Mouse (Mus musculus): Measurements from ENCODE around the gene B230217C12Rik. TPM values are rescaled to one million over a fixed set of nuclear protein-coding genes. Genes with fewer than 3 reads are reported as not detected.

The B230217C12Rik gene
- polyA plus RNA-seq, 1 experiment from 2014 or later, result 3.7 TPM

DNA sequence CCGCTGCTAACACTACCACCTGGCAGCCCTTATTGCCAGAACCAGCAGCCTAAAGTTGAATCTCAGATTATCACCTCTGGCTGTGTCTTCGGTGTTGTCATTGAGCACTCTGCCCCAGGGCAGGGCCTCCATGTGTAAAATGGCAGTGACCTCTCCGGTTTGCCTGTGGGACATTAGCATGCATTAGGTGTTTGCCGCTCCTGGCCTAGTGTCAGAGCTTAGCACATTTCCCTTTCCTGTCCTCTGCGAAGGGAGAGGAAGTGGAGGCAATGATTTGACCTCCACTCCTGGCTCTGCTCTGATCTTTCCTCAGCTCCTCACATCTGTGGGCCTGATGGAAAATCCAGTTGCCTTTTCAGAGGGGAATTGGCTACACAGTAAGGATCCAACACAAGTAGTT lies 20.7 kb upstream of the B230217C12Rik start:
- H3K9ac ChIP-seq (ENCODE audit: low read length), result no peak overlapping the region
- H3K4me3 ChIP-seq (replicated peaks; ENCODE audit: low read length), result no peak overlapping the region
- no peak overlapping the region for H3K27ac ChIP-seq (ENCODE audit: low read length)
- peaks cover 50% of the 10 kb centered on the region for H3K4me1 ChIP-seq (ENCODE audit: control insufficient read depth, insufficient read depth, low read length)
- ATAC-seq (ENCODE audit: insufficient read depth, low FRiP score), result no peak
- no peaks in the 10 kb centered on the region for H3K27me3 ChIP-seq (ENCODE audit: control insufficient read depth, insufficient read depth, low read length)
- no peaks in the 10 kb centered on the region for H3K9me3 ChIP-seq (replicated peaks; ENCODE audit: control insufficient read depth, low read length)
- no peak overlapping the region for H3K4me2 ChIP-seq (ENCODE audit: low read depth, low read length)
- WGBS, result 78% methylated on average over 5 of the region's 5 CpGs
- H3K36me3 ChIP-seq (ENCODE audit: control insufficient read depth, insufficient read depth, low read length), result peaks cover 12% of the 10 kb centered on the region; the same call in 1 of the 2 replicates

DNA sequence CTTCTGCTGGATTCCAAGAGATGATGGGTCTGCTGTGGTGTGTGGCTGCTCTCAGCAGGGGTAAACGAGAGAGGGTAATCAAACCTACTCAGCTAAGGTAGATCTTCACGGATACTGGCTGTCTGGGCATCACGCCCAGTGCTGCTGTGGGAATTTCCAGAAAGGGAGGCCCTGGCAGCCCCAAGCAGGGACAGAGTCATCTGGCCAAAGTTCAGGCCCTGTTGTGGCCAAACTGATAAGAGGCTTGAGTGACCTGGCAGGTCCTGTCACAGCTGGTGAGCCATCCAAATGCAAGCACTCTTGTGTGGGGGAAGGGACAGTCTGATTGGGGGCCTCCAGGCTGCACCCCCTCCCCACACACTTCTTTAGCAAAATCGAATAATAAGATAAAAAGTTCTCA lies 19.7 kb upstream of the B230217C12Rik start:
- Histone ChIP-seq H3K9me3 (replicated peaks; ENCODE audit: control insufficient read depth, low read length) (no peaks in the 10 kb centered on the region), H3K36me3 (ENCODE audit: control insufficient read depth, insufficient read depth, low read length) (peaks cover 20% of the 10 kb centered on the region; the same call in 1 of the 2 replicates), H3K27ac (ENCODE audit: low read length) (no peak overlapping the region), H3K4me1 (ENCODE audit: control insufficient read depth, insufficient read depth, low read length) (peaks cover 49% of the 10 kb centered on the region), H3K4me3 (replicated peaks; ENCODE audit: low read length) (no peak overlapping the region), H3K4me2 (ENCODE audit: low read depth, low read length) (no peak overlapping the region), H3K27me3 (ENCODE audit: control insufficient read depth, insufficient read depth, low read length) (no peaks in the 10 kb centered on the region), H3K9ac (ENCODE audit: low read length) (no peak overlapping the region)
- WGBS, result 54% methylated on average over 4 of the region's 4 CpGs
- ATAC-seq (ENCODE audit: insufficient read depth, low FRiP score), result no peak

DNA sequence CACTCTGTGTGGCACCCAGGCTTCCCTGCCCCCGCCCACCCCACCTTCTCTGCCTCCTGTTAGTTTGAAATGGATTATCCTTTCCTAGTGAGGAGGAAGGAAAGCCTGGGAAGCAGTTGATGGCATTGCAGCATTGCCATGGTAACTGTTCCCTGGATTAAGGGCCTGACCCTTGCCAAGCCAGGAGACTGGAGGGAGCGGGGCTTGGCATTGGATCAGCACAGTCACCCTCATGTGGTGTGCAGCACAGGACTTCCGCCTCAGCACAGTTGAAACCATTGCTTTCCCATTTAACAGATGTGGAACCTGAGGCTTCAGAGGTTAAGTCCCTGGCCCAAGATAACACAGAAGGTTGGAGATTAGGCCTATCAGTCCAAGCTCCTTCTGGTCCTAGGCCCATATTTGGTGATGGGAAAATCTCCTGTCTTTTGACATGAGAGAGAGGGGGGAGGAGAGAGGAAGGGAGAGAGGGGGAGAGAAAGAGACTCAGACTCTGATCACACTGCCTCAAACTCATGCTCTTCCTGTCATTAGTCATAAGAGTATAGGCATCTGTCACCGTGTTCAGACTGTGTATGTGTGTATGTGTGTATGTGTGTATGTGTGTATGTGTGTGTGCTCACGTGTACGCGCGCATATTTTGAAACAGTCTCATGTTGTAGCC lies 19.0 kb upstream of the B230217C12Rik start:
- 92% methylated on average over 8 of the region's 8 CpGs for WGBS
- no peak overlapping the region for H3K27ac ChIP-seq (ENCODE audit: low read length)
- no peak overlapping the region for H3K9ac ChIP-seq (ENCODE audit: low read length)
- no peak overlapping the region for H3K4me3 ChIP-seq (replicated peaks; ENCODE audit: low read length)
- peaks cover 46% of the 10 kb centered on the region for H3K4me1 ChIP-seq (ENCODE audit: control insufficient read depth, insufficient read depth, low read length)
- H3K27me3 ChIP-seq (ENCODE audit: control insufficient read depth, insufficient read depth, low read length), result no peaks in the 10 kb centered on the region
- no peaks in the 10 kb centered on the region for H3K9me3 ChIP-seq (replicated peaks; ENCODE audit: control insufficient read depth, low read length)
- H3K36me3 ChIP-seq (ENCODE audit: control insufficient read depth, insufficient read depth, low read length), result peaks cover 24% of the 10 kb centered on the region; the same call in 1 of the 2 replicates
- no peak overlapping the region for H3K4me2 ChIP-seq (ENCODE audit: low read depth, low read length)
- ATAC-seq (ENCODE audit: insufficient read depth, low FRiP score), result no peak

DNA sequence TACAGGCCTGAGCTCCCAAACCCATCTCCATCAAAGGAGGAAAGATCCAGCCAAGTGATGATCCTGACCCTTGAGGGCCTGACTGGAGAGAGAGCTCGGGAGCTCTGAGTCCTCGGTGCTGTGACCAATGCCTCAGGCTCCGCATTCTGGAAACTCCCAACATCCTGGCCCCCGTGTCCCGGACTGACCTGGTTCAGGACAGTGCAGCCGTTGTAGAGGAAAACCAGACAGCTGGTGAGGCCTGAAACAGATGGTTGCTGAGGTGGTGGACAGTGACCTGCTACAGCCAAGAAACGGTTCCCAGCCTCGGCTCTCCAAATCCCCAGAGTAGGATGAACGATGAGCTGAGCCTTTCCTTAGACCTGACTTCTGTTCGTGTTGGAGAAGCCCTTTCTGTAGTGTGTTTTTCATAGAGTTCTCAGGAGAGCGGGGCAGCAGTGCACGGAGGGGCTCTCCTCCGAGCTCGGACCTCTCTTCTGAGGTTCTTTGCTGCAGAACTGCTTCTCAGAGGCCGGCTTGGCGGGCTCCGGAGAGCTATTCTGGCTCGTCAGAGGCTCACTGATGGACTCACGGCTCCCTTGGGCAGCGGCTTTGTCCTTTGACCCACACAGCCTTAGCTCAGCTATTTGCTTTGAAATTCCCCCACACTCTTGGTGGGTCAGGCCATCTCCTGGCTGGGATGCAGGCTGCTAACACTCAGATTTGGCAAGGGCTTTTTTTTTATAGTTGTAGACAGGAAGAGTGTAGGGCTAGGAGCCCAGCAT lies 17.6 kb upstream of the B230217C12Rik start:
- peaks cover 24% of the 10 kb centered on the region for H3K36me3 ChIP-seq (ENCODE audit: control insufficient read depth, insufficient read depth, low read length)

DNA sequence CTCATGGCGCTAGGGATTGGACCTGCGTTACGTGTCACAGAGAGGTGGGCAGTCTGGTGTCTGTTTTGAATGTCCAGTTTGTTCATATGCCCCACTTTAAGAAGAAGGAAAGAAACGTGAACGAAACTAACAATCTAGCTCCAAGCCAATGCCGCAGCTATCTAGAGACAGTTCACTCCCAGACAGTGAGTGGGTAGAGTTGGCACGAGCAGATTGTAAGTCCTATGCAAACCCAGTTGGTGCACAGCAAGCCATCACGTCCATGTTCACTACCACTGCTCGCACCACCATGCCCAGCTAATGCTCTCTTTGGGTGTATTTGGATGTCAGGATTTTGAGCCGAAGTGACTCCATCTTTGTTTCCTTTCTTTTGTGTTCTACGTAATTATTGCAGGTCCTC lies 16.4 kb upstream of the B230217C12Rik start:
- Histone ChIP-seq H3K36me3 (ENCODE audit: control insufficient read depth, insufficient read depth, low read length) (peaks cover 24% of the 10 kb centered on the region), H3K27me3 (ENCODE audit: control insufficient read depth, insufficient read depth, low read length) (no peaks in the 10 kb centered on the region), H3K4me1 (ENCODE audit: control insufficient read depth, insufficient read depth, low read length) (peaks cover 22% of the 10 kb centered on the region), H3K4me2 (ENCODE audit: low read depth, low read length) (no peak overlapping the region), H3K9ac (ENCODE audit: low read length) (no peak overlapping the region), H3K4me3 (replicated peaks; ENCODE audit: low read length) (no peak overlapping the region), H3K27ac (ENCODE audit: low read length) (no peak overlapping the region), H3K9me3 (replicated peaks; ENCODE audit: control insufficient read depth, low read length) (no peaks in the 10 kb centered on the region)
- ATAC-seq (ENCODE audit: insufficient read depth, low FRiP score), result no peak
- WGBS, result 96% methylated on average over 11 of the region's 11 CpGs

More for the DNA sequence above, 17.6 kb upstream of the B230217C12Rik start:
- no peak overlapping the region for H3K9ac ChIP-seq (ENCODE audit: low read length)
- H3K4me1 ChIP-seq (ENCODE audit: control insufficient read depth, insufficient read depth, low read length), result peaks cover 33% of the 10 kb centered on the region
- no peaks in the 10 kb centered on the region for H3K27me3 ChIP-seq (ENCODE audit: control insufficient read depth, insufficient read depth, low read length)
- ATAC-seq (ENCODE audit: insufficient read depth, low FRiP score), result no peak
- WGBS, result 73% methylated on average over 20 of the region's 20 CpGs
- H3K4me3 ChIP-seq (replicated peaks; ENCODE audit: low read length), result no peak overlapping the region
- no peak overlapping the region for H3K4me2 ChIP-seq (ENCODE audit: low read depth, low read length)
- no peaks in the 10 kb centered on the region for H3K9me3 ChIP-seq (replicated peaks; ENCODE audit: control insufficient read depth, low read length)
- no peak overlapping the region for H3K27ac ChIP-seq (ENCODE audit: low read length)

DNA sequence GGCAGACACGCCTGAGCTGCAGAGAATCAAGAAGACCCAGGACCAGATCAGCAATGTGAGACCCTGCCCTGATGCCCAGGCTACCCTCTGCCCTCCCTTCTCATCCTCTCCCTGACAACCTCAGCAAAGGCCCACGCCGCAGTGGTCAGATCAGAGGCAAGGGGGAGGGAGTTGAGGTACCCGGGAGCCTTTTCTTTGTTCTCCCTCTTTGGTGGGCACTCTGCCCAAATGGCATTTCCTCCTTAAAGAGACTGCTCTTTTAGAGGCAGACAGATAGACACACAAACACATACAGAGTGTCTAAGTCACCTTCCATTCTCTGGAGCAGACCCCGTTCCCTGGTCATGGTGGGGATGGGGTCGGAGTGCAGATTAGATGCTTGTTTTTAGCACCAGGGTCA lies 15.7 kb upstream of the B230217C12Rik start:
- peaks cover 24% of the 10 kb centered on the region for H3K36me3 ChIP-seq (ENCODE audit: control insufficient read depth, insufficient read depth, low read length)

DNA sequence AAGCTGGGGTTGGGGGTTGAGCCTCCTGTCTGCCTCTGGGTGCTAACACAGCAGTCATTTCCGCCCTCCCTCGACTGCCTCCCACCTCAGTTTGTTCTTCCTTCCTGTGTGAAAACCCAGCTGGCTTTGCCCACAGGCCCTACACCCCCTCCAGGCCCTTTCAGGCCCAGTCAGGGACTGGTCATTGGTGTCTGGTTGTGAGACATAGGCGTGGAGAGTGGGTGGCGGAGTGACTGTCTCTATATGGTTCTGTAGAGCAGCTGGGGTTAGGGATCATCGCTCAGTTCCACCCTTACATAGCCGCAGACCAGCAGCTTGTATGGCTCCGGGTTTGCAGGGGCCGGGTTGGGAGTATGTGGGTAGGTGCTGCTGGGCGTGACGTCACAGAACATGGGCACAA lies 15.3 kb upstream of the B230217C12Rik start:
- Histone ChIP-seq H3K36me3 (ENCODE audit: control insufficient read depth, insufficient read depth, low read length) (peaks cover 24% of the 10 kb centered on the region), H3K27me3 (ENCODE audit: control insufficient read depth, insufficient read depth, low read length) (no peaks in the 10 kb centered on the region), H3K9me3 (replicated peaks; ENCODE audit: control insufficient read depth, low read length) (no peaks in the 10 kb centered on the region), H3K4me2 (ENCODE audit: low read depth, low read length) (no peak overlapping the region), H3K9ac (ENCODE audit: low read length) (no peak overlapping the region), H3K4me1 (ENCODE audit: control insufficient read depth, insufficient read depth, low read length) (peaks cover 21% of the 10 kb centered on the region), H3K27ac (ENCODE audit: low read length) (no peak overlapping the region), H3K4me3 (replicated peaks; ENCODE audit: low read length) (no peak overlapping the region)
- no peak for ATAC-seq (ENCODE audit: insufficient read depth, low FRiP score)
- 79% methylated on average over 10 of the region's 10 CpGs for WGBS

More for the DNA sequence above, 15.7 kb upstream of the B230217C12Rik start:
- no peak for ATAC-seq (ENCODE audit: insufficient read depth, low FRiP score)
- no peak overlapping the region for H3K4me2 ChIP-seq (ENCODE audit: low read depth, low read length)
- no peaks in the 10 kb centered on the region for H3K27me3 ChIP-seq (ENCODE audit: control insufficient read depth, insufficient read depth, low read length)
- 79% methylated on average over 6 of the region's 6 CpGs for WGBS
- H3K4me1 ChIP-seq (ENCODE audit: control insufficient read depth, insufficient read depth, low read length), result peaks cover 19% of the 10 kb centered on the region
- H3K27ac ChIP-seq (ENCODE audit: low read length), result no peak overlapping the region
- no peaks in the 10 kb centered on the region for H3K9me3 ChIP-seq (replicated peaks; ENCODE audit: control insufficient read depth, low read length)
- no peak overlapping the region for H3K4me3 ChIP-seq (replicated peaks; ENCODE audit: low read length)
- H3K9ac ChIP-seq (ENCODE audit: low read length), result no peak overlapping the region

DNA sequence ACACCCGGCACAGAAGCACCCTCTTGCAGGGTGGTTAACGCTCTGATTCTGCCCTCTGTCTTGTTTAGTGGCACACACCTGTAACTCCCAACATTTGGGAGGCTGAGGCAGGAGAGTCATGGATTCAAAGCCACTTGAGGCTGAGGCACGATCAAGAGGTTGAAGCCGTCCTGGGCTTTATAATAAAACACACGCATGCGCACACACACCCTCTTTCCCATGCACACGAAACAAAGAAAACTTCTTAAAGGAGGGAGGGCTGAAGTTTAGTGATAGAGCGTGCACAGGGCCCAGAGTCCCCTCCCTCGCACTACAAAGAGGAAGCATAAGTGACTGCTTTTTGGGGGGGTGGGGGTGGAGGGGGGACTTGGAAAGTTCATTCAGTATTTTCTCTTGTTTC lies 14.6 kb upstream of the B230217C12Rik start:
- Histone ChIP-seq H3K9me3 (replicated peaks; ENCODE audit: control insufficient read depth, low read length) (no peaks in the 10 kb centered on the region), H3K27me3 (ENCODE audit: control insufficient read depth, insufficient read depth, low read length) (no peaks in the 10 kb centered on the region), H3K4me2 (ENCODE audit: low read depth, low read length) (no peak overlapping the region), H3K9ac (ENCODE audit: low read length) (0 out of 2 replicates have a peak overlapping the region, but pooled peaks have one; percentile 19), H3K4me1 (ENCODE audit: control insufficient read depth, insufficient read depth, low read length) (peaks cover 18% of the 10 kb centered on the region; the same call in 1 of the 2 replicates), H3K4me3 (replicated peaks; ENCODE audit: low read length) (no peak overlapping the region), H3K27ac (ENCODE audit: low read length) (peak overlapping the region; percentile 46), H3K36me3 (ENCODE audit: control insufficient read depth, insufficient read depth, low read length) (peaks cover 24% of the 10 kb centered on the region)
- WGBS, result 63% methylated on average over 9 of the region's 9 CpGs
- ATAC-seq (ENCODE audit: insufficient read depth, low FRiP score), result no peak

DNA sequence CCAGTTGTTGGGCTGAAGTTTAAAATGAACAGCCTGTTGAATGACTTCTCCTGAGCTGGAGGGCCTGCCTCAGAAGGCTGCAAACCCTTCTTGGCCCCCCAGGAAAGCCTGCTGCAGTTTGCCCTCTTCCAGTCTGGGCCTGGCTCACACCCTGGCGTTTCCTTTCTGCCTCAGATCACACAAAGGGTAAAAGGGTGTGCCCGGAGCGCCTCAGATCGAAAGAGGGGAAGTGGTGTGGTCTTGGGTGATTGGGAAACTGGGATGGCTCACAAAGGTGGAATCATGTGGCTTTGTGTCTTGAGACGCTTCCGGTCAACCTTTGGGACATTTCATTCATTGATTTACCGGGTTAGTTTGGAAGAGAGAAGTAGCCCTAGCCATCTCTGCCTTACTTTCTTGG lies 14.2 kb upstream of the B230217C12Rik start:
- peak overlapping the region; percentile 46 for H3K27ac ChIP-seq (ENCODE audit: low read length)
- no peak for ATAC-seq (ENCODE audit: insufficient read depth, low FRiP score)
- H3K36me3 ChIP-seq (ENCODE audit: control insufficient read depth, insufficient read depth, low read length), result peaks cover 24% of the 10 kb centered on the region

More for the DNA sequence above, 14.2 kb upstream of the B230217C12Rik start:
- Histone ChIP-seq H3K4me1 (ENCODE audit: control insufficient read depth, insufficient read depth, low read length) (peaks cover 16% of the 10 kb centered on the region; the same call in 1 of the 2 replicates), H3K27me3 (ENCODE audit: control insufficient read depth, insufficient read depth, low read length) (no peaks in the 10 kb centered on the region), H3K4me3 (replicated peaks; ENCODE audit: low read length) (no peak overlapping the region), H3K4me2 (ENCODE audit: low read depth, low read length) (no peak overlapping the region), H3K9me3 (replicated peaks; ENCODE audit: control insufficient read depth, low read length) (no peaks in the 10 kb centered on the region), H3K9ac (ENCODE audit: low read length) (0 out of 2 replicates have a peak overlapping the region, but pooled peaks have one; percentile 19)
- WGBS, result 73% methylated on average over 7 of the region's 7 CpGs

All from stomach, embryonic 16.5 days (tissue).